Mouse (Mus musculus) left cerebral cortex, postnatal 4 days (tissue): ENCODE results near the gene Mid1. TPM values are rescaled to one million over a fixed set of nuclear protein-coding genes. Genes with fewer than 3 reads are reported as not detected.

Experiments
- DNase-seq: peaks from one replicate; pipeline ENCODE4 v3.0.0-alpha.2; 2022
- intact Hi-C: fragments of 180-260 bp; cut with DNase I; formaldehyde crosslinking; loops from one replicate; pipeline ENCODE4 v1.15.1; 2025
- total RNA-seq, 2 experiments: library from RNA; stranded (reverse); gene quantifications; 2 replicates each; pipeline ENCODE4 v1.2.3; 2021

Mid1 gene
- total RNA-seq, 2 experiments from 2014 or later: 29.1 to 47.2 TPM

DNA sequence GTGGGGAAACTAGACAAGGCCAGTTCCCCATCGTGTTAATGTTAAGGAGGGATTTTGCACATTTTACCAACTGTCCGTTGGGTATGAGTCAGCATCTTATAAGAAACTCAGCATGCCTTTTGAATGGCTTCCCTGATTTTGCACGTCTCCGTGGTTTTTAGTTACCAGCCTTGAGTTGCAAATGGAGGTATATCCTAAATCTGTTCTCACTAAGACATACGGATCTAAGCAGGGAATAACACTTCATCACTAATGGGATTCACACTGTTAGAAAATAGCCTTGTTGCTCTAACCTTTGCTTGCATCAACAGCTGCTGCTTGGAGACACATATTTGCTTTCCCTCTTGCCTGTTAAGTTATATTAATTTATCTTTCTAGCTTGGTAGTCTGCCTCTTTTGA lies 126.3 kb downstream of the Mid1 start:
- intact Hi-C loops: loop anchor here (10.0 kb wide), 1 partner anchor 153 kb away; no protein-coding TSS in a partner anchor
- no peak for DNase-seq

DNA sequence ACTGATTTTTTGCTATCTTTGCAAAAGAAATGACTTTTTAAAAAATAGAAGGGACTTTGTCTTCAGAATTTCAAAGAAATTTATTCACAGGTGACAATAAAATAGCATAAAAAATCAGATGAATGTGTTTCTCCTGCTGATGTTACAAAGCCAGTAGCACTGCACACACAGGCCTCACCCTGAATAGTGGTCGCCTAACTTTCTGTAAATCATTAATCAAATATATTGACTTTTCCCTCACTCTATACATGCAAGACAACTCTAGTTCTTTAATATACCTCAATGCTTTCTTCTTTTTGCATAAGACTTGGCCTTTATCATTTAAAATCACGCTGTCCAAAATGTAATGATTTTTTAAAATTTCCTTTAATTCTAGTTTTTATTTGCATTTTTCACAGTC lies 126.8 kb downstream of the Mid1 start:
- intact Hi-C loops: loop anchor here (10.0 kb wide), 1 partner anchor 153 kb away; no protein-coding TSS in a partner anchor
- no peak for DNase-seq

GRCm38 (mm10) chrX:169813673-169814072 lies 128.7 kb downstream of the Mid1 start:
- intact Hi-C loops: loop anchor here (10.0 kb wide), 1 partner anchor 151 kb away; no protein-coding TSS in a partner anchor
- DNase-seq: no peak

- DNase-seq: peak; percentile 56
- intact Hi-C loops: no loop called here
These were observed 141.9 kb downstream of the Mid1 start for GRCm38 (mm10) chrX:169826947-169827346.

DNA sequence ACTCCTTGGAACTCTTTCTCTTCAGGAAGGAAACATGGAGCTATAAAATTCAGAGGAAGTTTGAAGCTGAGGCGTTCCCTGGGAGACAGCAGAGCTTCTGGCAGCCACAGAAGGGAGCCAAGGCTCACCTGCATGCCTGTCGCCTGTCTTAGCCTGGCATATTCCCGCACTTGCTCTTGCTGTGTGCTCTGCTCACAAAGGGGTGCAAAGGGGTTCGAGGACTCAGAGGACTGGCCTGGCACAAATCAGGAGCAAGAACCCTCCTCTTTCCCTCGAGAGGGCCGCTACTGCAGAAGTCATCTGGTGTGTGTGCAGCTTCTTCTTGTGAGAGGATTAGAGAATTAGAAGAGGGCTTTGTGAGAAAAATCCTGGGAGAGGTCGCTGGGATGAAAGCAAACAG lies 142.7 kb downstream of the Mid1 start:
- intact Hi-C loops: no loop called here
- DNase-seq: peak; percentile 2

DNA sequence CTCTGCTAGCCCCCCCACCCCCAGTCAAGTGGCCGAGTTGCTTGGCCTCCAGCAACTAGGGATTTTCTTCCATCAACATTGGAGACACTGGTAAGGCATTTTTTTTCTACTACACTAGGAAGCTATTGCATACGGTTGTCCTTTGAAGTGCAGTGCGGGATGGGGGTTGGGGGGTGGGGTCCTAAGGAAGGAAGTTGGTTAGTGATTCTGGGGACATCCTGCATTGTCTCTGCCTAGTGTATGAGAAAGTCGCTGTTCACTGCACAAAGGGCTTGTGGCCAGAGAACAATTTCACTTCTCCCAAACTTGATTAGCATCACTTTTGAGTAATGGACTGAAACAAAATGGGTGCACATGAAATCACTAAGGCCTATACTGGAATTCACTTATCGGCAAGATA lies 143.1 kb downstream of the Mid1 start:
- no peak for DNase-seq
- intact Hi-C loops: no loop called here

DNA sequence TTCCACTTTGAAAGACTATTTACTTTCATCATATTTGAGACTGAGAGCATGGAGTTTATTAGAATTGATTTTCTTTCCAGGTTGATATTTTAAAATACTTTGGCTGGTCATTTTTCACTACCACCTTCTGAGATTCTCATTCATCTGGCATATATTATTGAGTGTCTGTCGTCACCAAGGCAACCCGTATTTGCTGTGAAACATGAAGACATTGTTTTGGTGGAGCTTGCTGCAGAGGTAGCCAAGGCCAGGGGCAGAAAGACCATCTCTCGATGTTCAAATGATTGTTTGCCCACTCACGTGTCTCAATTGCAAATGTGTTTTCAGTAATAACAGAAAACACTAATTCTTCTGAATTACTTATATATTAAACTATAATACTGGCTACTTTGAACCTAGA lies 145.1 kb downstream of the Mid1 start:
- intact Hi-C loops: no loop called here
- no peak for DNase-seq

DNA sequence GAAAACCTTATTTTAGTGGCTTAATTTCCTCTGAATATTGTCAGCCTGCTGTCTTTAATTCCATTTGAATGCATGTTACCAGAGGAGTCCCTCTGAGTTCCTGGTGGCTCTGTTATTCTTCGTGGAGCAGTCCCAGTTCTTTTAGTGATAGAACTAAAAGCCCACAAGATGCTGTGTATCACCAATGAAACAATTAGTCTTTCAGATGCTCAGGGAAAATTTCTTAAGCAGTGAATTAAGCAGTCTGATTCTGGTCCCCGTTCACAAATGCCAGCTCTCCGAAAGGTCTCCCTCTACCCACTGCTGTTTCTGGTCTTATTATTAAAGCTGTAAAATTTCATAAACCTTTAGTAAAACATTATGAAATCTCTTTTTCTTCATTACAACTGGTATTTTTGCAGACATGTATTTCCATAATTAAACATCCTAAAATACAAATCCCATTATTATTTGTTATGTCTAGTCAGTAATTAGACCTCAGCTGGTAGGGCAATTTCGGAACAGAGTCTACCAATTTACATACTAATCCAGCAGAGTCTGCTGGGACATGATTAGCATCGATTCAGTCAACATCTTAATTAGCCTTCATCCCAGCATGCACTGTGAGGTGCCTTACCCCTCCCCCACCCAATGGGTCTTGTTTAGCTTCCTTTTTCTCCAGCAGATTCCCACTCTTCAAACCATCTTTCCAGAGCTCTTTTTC lies 153.1 kb downstream of the Mid1 start:
- peak; percentile 61 for DNase-seq
- intact Hi-C loops: no loop called here

DNA sequence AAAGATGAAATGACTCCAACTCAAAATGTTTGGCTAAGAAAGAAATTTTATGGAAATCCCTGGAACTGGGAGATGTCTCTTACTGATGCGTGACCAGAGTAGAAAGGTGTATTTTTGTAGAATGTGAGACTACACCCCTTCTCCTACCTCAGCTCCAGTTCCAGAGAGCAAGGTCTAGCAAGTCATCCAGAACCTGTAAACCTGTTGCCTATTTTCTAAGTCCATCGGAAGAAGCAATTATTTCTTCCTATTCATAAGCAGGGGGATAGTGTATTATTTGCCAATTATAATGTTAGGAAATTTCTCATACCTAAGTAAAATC lies 153.6 kb downstream of the Mid1 start:
- intact Hi-C loops: no loop called here
- no peak for DNase-seq

DNA sequence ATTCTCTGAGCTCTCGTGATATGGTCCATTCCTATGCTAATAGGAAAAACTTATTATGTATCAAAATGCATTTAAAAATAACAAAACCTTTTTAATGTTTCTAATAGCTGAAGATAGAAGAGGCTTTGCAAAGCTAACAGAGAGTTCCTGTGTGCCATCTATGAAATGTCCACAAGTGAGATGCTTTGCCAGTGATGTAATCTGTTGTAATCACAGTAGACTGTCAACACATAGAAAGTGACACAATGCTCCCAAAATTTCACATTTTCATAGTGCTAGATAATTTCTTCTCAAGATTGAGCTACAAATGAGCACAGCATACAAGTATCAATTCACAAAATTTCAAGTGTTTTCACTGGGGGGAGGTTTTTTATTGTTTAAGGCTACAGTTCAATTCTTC lies 158.3 kb downstream of the Mid1 start:
- no peak for DNase-seq
- intact Hi-C loops: no loop called here

DNA sequence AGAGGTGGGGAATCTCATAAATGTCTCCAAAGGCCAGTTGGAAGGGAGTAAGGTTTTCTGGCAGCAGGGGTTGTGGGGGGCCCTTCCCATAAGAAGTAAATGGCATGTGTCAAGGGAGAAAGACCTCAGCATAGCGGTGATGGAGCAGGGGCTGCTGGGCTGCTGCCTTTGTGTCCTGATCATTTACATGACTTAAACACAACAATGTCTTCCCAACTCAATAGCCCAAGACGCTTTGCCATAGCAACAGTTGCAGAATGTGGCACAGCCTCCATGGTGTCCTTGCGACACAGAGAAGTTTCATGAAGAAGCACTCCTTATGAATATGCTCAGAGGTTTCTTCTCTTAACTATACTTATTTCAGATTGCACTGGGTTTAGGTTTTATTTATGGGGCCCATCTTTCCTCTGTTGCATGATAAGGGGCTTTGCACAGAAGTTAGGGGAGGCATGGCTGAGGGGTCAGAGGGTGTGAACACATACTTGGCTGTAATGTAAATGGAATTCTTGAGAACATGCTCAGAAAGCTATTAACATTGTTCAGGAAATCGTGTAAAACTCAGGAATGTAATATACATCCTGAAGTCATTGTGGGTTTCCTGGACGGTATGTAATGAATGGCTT lies 159.3 kb downstream of the Mid1 start:
- DNase-seq: no peak
- intact Hi-C loops: no loop called here

DNA sequence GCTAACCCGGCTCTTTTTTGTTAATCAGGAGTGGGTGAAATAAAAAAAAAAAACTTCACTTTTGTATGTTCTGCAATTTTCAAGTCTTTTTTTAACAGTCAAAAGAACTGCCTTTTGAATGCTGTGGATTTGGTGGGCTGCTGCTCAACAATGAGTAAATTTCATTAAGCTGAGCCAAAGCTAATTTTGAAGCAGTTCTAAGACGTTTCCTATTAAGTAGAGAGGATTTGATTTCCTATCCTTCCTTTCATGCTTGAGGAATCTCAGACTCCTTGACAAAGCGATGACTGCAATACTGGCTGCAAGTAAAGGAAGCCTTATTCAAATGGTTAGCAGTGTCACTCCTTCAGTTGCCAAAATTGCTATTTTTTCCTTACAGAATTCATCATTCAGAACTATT lies 161.2 kb downstream of the Mid1 start:
- no peak for DNase-seq
- intact Hi-C loops: no loop called here

DNA sequence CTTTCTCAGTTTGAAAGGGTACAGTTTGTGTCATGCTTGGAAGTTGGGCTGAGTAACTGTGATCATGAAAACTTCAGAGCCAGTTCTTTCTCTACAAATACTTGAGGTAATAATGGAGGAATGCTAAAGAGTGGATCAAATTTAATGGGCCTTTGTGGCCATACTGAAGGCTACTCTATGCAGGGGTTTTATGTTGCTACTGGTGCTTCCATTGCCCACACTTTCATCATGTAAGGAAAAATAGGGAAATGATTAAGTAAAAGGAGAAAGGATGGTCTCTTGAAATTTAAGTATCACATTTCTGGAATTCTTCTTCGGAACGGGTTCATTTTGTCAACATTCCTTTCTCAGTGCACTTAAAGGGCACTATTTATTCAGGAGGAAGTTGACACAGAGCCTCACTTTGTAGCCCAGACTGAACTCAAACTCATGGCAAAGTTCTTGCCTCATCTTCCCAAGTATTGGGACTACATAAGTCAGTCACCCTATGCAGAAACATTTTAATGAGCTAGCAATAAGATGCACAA lies 176.3 kb downstream of the Mid1 start:
- intact Hi-C loops: no loop called here
- DNase-seq: no peak

GRCm38 (mm10) chrX:169862440-169862839 lies 177.4 kb downstream of the Mid1 start:
- intact Hi-C loops: no loop called here
- DNase-seq: no peak

DNA sequence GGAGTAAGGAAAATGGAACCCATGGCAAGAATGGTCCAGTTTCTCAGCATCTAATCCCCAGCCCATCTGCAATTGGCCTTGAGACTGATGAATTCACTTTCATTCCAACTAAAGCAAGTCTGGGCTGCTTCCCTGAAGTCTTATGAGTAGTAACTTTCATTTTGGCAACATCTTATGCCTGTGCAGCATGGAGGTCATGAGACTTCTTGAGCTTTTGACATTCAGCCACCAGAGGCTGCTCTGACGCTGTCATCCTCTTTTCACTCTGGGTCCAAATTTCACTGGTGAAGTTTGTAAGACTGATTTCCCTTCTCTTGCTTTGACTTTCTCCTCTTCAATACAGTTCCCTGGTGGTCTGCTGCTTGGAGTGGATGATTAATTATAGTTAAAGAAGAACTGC lies 177.8 kb downstream of the Mid1 start:
- DNase-seq: peak; percentile 20
- intact Hi-C loops: no loop called here

DNA sequence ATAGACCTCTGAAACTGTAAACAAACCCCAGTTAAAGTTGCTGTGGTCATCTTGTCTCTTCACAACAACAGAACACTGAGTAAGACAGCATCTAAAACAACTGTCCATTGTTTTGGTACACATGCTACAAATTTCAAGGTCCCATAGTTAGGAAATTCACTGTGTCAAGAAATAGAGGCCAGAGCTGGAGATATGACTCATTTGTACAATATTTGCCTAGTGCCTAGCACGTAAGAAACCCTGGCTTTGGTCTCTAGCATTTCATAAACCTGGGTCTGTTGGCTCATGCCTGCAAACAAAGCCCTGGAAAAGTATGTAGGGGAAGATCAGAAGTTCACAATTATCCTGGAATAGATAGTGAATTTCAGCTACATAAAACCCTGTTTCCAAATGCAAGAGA lies 178.8 kb downstream of the Mid1 start:
- intact Hi-C loops: no loop called here
- no peak for DNase-seq

DNA sequence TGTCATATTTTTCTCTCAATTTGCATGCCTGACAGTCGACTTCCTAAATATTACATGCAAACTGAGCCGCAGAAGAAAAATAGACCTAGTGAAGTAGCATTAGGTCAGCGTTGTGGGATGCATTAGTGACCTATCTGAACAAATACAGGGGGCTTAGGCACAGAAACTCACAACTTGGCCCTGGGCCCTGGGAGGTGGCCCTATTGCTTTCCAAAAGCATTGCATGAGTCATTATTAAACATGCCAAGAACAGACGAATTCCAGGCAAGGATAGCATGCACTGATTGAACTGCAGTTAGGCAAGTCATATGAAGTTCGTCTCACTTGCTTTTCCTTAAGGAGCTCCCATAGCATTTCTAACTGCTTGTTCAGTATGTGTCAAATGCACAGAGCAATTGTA lies 183.2 kb downstream of the Mid1 start:
- intact Hi-C loops: no loop called here
- no peak for DNase-seq

DNA sequence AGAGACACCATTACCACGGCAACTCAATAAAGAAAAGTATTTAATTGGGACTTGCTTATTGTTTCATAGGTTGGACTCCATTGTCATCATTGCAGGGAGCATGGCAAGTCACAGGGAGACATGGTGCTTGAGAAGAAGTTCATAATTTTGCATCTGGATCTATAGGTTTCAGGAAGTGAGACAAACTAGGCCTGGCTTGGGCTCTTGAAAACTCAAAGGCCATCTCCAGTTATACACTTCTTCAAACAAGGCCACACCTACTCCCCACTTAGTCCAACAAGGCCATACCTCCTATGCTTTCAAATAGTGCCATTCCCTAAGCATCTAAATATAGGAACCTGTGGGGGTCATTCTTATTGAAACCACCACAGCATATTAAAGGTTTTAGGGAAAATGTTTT lies 189.5 kb downstream of the Mid1 start:
- no peak for DNase-seq
- intact Hi-C loops: no loop called here

DNA sequence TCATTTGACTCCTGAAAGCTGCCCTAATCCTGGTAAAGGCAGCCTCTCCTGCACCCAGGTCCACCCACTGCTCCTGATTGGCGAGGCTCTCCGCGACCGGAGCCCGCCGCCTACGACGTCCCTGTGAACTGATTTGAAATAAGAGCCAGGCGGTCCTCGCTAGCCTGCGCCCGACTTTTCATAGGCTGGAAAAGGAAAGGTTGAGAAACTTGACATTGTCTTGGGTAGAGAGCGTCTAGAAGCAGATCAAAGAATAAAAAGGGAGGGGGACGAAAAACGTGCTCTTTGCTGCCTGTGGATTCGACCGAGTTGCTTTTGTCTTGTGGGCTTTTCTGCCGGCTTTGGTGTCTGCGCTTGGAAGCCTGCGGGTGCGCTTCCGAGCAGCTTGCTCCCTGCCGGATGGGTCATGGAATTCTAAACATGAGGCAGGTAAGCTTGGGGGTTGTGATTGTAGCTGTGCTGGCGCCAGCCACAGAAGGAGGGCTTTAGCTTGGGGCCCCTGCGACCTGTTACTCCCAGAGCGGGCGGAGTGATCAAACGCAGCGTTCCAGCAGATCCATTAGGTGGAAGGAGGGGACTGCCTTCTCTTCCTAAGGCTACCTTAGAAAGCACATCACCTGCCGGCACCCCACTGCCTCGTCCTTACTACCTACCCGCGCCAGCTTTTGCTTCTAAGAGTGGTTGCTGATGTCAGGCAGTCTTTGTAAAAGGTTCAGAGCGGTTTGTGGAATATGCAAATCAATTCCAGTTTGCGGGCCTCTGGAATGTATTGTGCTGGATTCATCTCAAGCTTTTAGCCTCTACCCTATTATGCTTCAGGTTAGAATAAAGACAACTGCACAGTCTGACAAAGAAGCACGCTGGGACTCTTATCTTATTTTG lies 194.7 kb downstream of the Mid1 start:
- intact Hi-C loops: no loop called here
- DNase-seq: peak; percentile 68

GRCm38 (mm10) chrX:169880363-169880711 lies 195.3 kb downstream of the Mid1 start:
- intact Hi-C loops: no loop called here

GRCm38 (mm10) chrX:169880826-169881225 lies 195.8 kb downstream of the Mid1 start:
- DNase-seq: no peak
- intact Hi-C loops: no loop called here

More at GRCm38 (mm10) chrX:169880363-169880711, 195.3 kb downstream of the Mid1 start:
- no peak for DNase-seq
